9 mouse cellular contexts compared by ENCODE assay signal in genomic region chr2:22621828-22622731, GRCm38 (mm10). TPM values are rescaled to one million over a fixed set of nuclear protein-coding genes. Genes with fewer than 3 reads are reported as not detected.
DNase-seq lines count a peak whose midpoint lies in the region; ATAC-seq lines count a peak whose summit lies in the region.
"Had no signal": no experiment of that assay in that cellular context is flagged by ENCODE, and none has a peak within 500 bp of the region (broad histone marks: within the 10 kb centered on the region; RNA-seq: fewer than 3 reads in every experiment).

Gad2 (plus strand) TSS chr2:22622205.

- H3K4me3 ChIP-seq in embryonic facial prominence, embryonic 12.5 days = peak within 1 kb of the TSS; percentile 39
- peak within 1 kb of the TSS; percentile 56 for H3K4me3 ChIP-seq in hindbrain, embryonic 14.5 days (replicated peaks; ENCODE audit: low read length)

- peak; percentile 64; the same call in 1 of the 2 replicates for ATAC-seq in embryonic facial prominence, embryonic 12.5 days (ENCODE audit: insufficient number of reproducible peaks, insufficient read depth, low FRiP score, low TSS enrichment)
- ATAC-seq in hindbrain, embryonic 14.5 days (ENCODE audit: low FRiP score) = peak; percentile 78

- intact Hi-C loops in left cerebral cortex, postnatal 14 days (cut with DNase I) = loop anchor here (5.0 kb wide), 1 partner anchor 665 kb away; no protein-coding TSS in a partner anchor

- H3K27ac ChIP-seq in embryonic facial prominence, embryonic 12.5 days = no peak within 1 kb of the TSS
- H3K27ac ChIP-seq in hindbrain, embryonic 14.5 days = peak within 1 kb of the TSS; percentile 96

- peaks cover 95% of the 10 kb centered on the region for H3K27me3 ChIP-seq in embryonic facial prominence, embryonic 12.5 days
- peaks cover 63% of the 10 kb centered on the region for H3K27me3 ChIP-seq in hindbrain, embryonic 14.5 days (ENCODE audit: control insufficient read depth, insufficient read depth, low read length)

- peak; percentile 3 to 13 for DNase-seq in heart, adult 18-20 months
- no peak for DNase-seq in heart, adult 8-10 months (ENCODE audit: low spot score)
- DNase-seq in Muller cell, postnatal 12 days (ENCODE audit: inconsistent ontology term) = peak; percentile 75
- peak; percentile 58 for DNase-seq in hindbrain, embryonic 14.5 days (ENCODE audit: low spot score)
- DNase-seq in left cerebral cortex, postnatal 14 days (ENCODE audit: low spot score in 2 of 2) = peak in 1 of 2 experiments; percentile 31
- DNase-seq in naive thymus-derived CD4-positive, alpha-beta T cell, adult 2 months (ENCODE audit: low read depth) = peak; percentile 21
- no peak for DNase-seq in lung, postnatal 25 days (ENCODE audit: low spot score)

- H3K9me3 ChIP-seq in embryonic facial prominence, embryonic 12.5 days = no peaks in the 10 kb centered on the region
- no peaks in the 10 kb centered on the region for H3K9me3 ChIP-seq in hindbrain, embryonic 14.5 days (ENCODE audit: control insufficient read depth, low read length)

- H3K9ac ChIP-seq in embryonic facial prominence, embryonic 12.5 days = no peak within 1 kb of the TSS
- peak within 1 kb of the TSS; percentile 86 for H3K9ac ChIP-seq in hindbrain, embryonic 14.5 days

- peak within 1 kb of the TSS; percentile 65 for H3K4me2 ChIP-seq in embryonic facial prominence, embryonic 12.5 days (replicated peaks)
- H3K4me2 ChIP-seq in hindbrain, embryonic 14.5 days (replicated peaks) = peak within 1 kb of the TSS; percentile 85

- under 1% methylated on average over 55 of the region's 55 CpGs for WGBS in embryonic facial prominence, embryonic 12.5 days
- under 1% methylated on average over 55 of the region's 55 CpGs for WGBS in hindbrain, embryonic 14.5 days

- peaks cover 19% of the 10 kb centered on the region; the same call in 1 of the 2 replicates for H3K4me1 ChIP-seq in embryonic facial prominence, embryonic 12.5 days
- H3K4me1 ChIP-seq in hindbrain, embryonic 14.5 days (replicated peaks; ENCODE audit: control insufficient read depth, insufficient read depth, low read length) = peaks cover 34% of the 10 kb centered on the region

- H3K36me3 ChIP-seq in embryonic facial prominence, embryonic 12.5 days = no peaks in the 10 kb centered on the region
- no peaks in the 10 kb centered on the region for H3K36me3 ChIP-seq in hindbrain, embryonic 14.5 days (replicated peaks; ENCODE audit: control insufficient read depth, insufficient read depth)

RNA-seq across cellular contexts. Expression of gene Gad2, which starts in this region (rescaled TPM):
- total RNA-seq in heart, adult 18-20 months (2021) = not detected
- not detected for total RNA-seq in heart, adult 8-10 months (2022)
- 2.4 and 2.6 TPM in 2 replicates for polyA plus RNA-seq in embryonic facial prominence, embryonic 12.5 days (2016; fragmentation: Nextera tagmentation; extraction: Ambion mirVana)
- 34.7 and 35.1 TPM in 2 replicates for polyA plus RNA-seq in hindbrain, embryonic 14.5 days (2014; fragmentation: Nextera tagmentation; extraction: Ambion mirVana)
- total RNA-seq in left cerebral cortex, postnatal 14 days (2021) = 100 to 1,000 TPM; 103 to 107 TPM
- total RNA-seq: neutrophil, adult 5-6 weeks had no signal

Comparison
In these comparisons a context has a peak if more than half of its experiments do, and no peak if none do; other contexts are left out.
1. RNA of gene Gad2 (total RNA-seq): 103 to 107 TPM in left cerebral cortex, postnatal 14 days; not detected in heart, adult 8-10 months and not detected in heart, adult 18-20 months; every median in the first group is over 100 times any median in the second.
2. Peak in DNase-seq in heart, adult 18-20 months; RNA of the gene not detected or under 1 TPM.
3. DNase-seq: peak in Muller cell, postnatal 12 days (single experiment), hindbrain, embryonic 14.5 days (single experiment) and naive thymus-derived CD4-positive, alpha-beta T cell, adult 2 months (single experiment); none in heart, adult 8-10 months (single experiment) and lung, postnatal 25 days (single experiment).